Mouse (Mus musculus) forebrain, embryonic 10.5 days (tissue): ENCODE results near the gene Gm44511. TPM values are rescaled to one million over a fixed set of nuclear protein-coding genes. Genes with fewer than 3 reads are reported as not detected.
"Not testable (repeated sequence)": the region's sequence is repeated elsewhere in the genome, so short reads cannot be mapped to it uniquely, and the experiment has no call there.

Experiments
- DNase-seq: peaks from one replicate; pipeline ENCODE4 v3.0.0-alpha.2; 2017; ENCODE audit warnings: low spot score; ENCODE audit errors: extremely low spot score
- H3K27ac ChIP-seq: fragments of 300-500 bp; sonication (generic); 2 replicates; pipeline ENCODE4 v1.5.1; 2016; ENCODE audit warnings: mild to moderate bottlenecking
- H3K27me3 ChIP-seq: fragments of 300-500 bp; sonication (generic); 2 replicates; pipeline ENCODE4 v1.6.1; 2016; ENCODE audit warnings: mild to moderate bottlenecking; ENCODE audit not compliant: poor library complexity, severe bottlenecking
- H3K36me3 ChIP-seq: fragments of 300-500 bp; sonication (generic); replicated peaks from 2 replicates; pipeline ENCODE4 v1.6.1; 2016; ENCODE audit warnings: mild to moderate bottlenecking, moderate library complexity
- H3K4me1 ChIP-seq: fragments of 300-500 bp; sonication (generic); 2 replicates; pipeline ENCODE4 v1.6.1; 2016
- H3K4me3 ChIP-seq: fragments of 300-500 bp; sonication (generic); 2 replicates; pipeline ENCODE4 v1.5.1; 2016; ENCODE audit warnings: mild to moderate bottlenecking, moderate library complexity
- H3K9me3 ChIP-seq: fragments of 300-500 bp; sonication (generic); 2 replicates; pipeline ENCODE4 v1.6.1; 2016; ENCODE audit warnings: mild to moderate bottlenecking, moderate library complexity
- WGBS: fragments of 180-500 bp; shearing (Covaris S2); methylation state at CpG from one replicate; pipeline ENCODE4 v1.1.7; 2016; 5-methylcytosine and 5-hydroxymethylcytosine counted together
- polyA plus RNA-seq: library from polyadenylated mRNA; unstranded; fragments of >200 nt; fragmentation: Nextera tagmentation; extraction: Ambion mirVana; gene quantifications from 2 replicates; pipeline ENCODE4 v1.2.1, GENCODE M21; 2016

Gm44511 gene
- polyA plus RNA-seq, 1 experiment from 2014 or later, result not detected

DNA sequence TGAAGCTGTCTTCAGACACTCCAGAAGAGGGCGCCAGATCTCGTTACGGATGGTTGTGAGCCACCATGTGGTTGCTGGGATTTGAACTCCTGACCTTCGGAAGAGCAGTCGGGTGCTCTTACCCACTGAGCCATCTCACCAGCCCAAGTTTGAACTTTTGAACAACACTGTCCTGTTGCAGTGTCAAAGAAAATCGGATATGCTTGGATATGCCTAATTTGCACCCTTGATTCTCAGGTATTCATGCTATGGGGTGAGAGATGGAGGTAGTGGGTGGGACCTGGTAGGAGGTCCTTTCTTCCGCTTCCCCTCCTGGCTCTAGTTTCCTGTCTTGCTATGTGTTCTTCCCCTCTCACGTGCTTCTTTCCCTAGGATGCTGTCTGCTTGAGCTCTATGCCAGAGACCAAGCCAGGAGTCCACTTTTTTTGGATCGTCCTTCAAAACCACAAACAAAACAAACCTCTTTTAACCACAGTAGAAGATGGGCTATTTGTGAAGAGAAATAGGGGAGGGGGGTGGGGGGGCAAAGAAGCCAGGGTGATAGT lies 20.0 kb upstream of the Gm44511 start:
- Histone ChIP-seq H3K9me3 (no peaks in the 10 kb centered on the region), H3K27ac (no peak overlapping the region), H3K36me3 (no peaks in the 10 kb centered on the region), H3K4me1 (peaks cover 30% of the 10 kb centered on the region), H3K4me3 (no peak overlapping the region), H3K27me3 (peaks cover 4% of the 10 kb centered on the region; the same call in 1 of the 2 replicates)
- DNase-seq, result no peak
- WGBS, result 64% methylated on average over 8 of the region's 9 CpGs

DNA sequence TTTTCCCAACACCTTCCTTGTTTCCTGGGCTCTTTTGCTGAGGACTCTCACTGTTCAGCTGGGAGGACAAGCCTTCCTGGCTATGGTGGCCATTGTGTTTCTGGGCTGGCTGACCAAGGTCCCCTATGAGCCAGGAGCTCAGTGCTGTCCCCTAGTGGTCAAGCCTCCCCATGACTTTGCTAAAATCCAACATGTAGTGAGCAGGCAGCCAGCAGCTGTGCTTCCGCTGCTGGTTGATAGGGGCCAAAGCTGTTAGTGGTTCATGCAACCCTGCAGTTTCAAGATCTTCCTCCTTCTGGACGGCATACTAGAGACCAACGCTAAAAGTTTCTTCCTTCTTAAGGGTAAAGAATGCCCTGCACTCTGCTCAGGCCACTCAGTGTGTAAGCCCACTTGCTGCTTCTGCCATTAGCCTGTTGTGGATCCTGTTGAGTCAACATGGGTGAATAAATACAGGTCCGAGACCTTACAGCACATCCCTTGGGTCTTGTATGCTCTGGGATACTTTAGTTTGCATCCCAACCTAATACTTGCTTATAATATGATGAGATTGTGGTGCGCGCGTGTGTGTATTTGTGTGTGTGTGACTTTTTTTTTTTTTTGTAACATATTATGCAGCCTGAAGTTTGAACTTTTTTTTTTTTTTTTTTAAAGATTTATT lies 19.3 kb upstream of the Gm44511 start:
- peaks cover 4% of the 10 kb centered on the region; the same call in 1 of the 2 replicates for H3K27me3 ChIP-seq
- no peaks in the 10 kb centered on the region for H3K9me3 ChIP-seq
- peak; percentile 93 for DNase-seq
- H3K36me3 ChIP-seq, result no peaks in the 10 kb centered on the region
- WGBS, result 32% methylated on average over 7 of the region's 7 CpGs
- peak overlapping the region; percentile 58; the same call in 1 of the 2 replicates for H3K27ac ChIP-seq
- peaks cover 30% of the 10 kb centered on the region for H3K4me1 ChIP-seq
- H3K4me3 ChIP-seq, result peak overlapping the region; percentile 27

DNA sequence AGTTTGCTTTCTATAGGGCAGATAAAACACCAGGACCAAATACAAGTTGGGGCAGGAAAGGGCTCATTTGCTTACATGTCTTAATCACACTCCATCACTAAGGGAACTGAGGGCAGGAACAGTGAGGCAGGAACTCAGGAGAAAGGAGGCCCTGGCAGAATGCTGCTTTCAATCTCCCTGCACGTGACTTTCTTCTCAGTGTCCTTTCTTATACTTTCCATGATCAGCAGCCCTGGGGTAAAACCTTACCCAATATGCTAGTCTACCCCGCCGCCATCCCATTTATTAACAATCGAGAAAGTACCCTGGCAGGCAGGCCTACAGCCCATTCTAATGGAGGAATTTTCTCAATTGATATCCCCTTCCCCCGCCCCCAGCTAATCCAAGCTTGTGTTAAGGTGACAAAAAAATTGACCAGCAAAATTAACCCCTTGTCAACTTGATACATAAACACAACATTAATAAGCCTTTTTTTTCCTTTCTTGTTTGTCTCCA lies 18.5 kb upstream of the Gm44511 start:
- no peaks in the 10 kb centered on the region for H3K36me3 ChIP-seq
- H3K27ac ChIP-seq, result no peak overlapping the region
- no peak for DNase-seq
- H3K27me3 ChIP-seq, result peaks cover 4% of the 10 kb centered on the region; the same call in 1 of the 2 replicates
- no peaks in the 10 kb centered on the region for H3K9me3 ChIP-seq
- peaks cover 35% of the 10 kb centered on the region for H3K4me1 ChIP-seq
- H3K4me3 ChIP-seq, result peak overlapping the region; percentile 77; the same call in 1 of the 2 replicates
- WGBS, result 69% methylated on average over 5 of the region's 5 CpGs

- H3K4me3 ChIP-seq, result peak overlapping the region; percentile 77
- no peaks in the 10 kb centered on the region for H3K36me3 ChIP-seq
- peak; percentile 16 for DNase-seq
- H3K27me3 ChIP-seq, result peaks cover 4% of the 10 kb centered on the region; the same call in 1 of the 2 replicates
- no peak overlapping the region; the same call in 1 of the 2 replicates for H3K27ac ChIP-seq
- WGBS, result 31% methylated on average over 8 of the region's 8 CpGs
- H3K9me3 ChIP-seq, result no peaks in the 10 kb centered on the region
- peaks cover 40% of the 10 kb centered on the region for H3K4me1 ChIP-seq
Observed at GRCm38 (mm10) chr6:128844131-128844530, 18.0 kb upstream of the Gm44511 start.

DNA sequence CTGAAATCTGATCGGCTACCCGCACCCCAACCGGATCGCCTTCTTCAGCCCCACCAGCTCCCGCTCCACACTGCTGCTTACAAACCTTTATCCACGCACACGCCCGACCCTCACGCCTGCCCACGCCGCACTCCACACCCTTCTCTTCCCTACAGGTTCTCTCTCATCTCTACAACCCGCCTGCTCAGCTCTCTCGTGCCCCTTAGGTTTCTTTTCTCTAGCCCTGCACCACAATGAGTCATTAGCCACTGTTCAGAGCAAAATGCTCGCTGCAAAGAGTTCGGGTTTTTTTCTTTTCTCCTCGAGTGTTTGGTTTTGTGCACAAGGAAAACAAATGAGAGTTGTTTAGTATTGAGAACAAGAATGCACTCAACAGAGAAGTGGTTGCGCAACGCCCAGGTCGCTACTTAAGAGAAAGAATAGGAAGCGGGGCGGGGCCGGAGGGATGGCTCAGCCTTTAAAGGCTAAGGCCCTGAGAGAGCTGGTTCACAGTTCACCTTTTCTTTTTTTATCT lies 17.4 kb upstream of the Gm44511 start:
- under 1% methylated on average over 22 of the region's 22 CpGs for WGBS
- peaks cover 4% of the 10 kb centered on the region; the same call in 1 of the 2 replicates for H3K27me3 ChIP-seq
- H3K9me3 ChIP-seq, result no peaks in the 10 kb centered on the region
- peaks cover 41% of the 10 kb centered on the region for H3K4me1 ChIP-seq
- H3K4me3 ChIP-seq, result peak overlapping the region; percentile 77
- DNase-seq, result peak; percentile 67
- H3K27ac ChIP-seq, result peak overlapping the region; percentile 89
- no peaks in the 10 kb centered on the region for H3K36me3 ChIP-seq

DNA sequence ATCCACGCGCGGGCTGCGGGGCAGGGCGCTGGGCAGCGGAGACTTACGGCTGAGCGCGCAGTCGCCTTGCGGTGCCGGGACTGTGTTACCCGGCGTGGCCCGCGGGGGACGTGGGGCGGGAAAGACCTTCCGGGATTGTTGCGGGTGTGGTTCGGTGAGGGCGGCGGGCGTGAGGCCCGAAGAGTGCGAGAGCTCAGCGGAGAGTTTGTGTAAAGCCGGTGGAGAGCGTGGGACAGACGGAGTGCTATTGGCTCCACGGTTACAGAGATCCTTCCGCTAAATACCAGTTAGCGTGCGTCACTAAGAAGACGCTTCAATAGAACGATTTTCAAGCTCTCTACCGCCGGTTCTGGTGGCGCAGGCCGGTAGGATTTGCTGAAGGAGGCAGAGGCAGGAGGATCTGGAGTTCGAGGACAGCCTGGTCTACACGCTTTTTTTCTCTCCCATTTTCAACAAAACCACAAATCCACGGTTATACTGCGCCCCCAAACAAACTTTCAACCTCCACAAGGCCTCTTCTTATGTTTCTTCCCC lies 16.9 kb upstream of the Gm44511 start:
- no peaks in the 10 kb centered on the region for H3K9me3 ChIP-seq
- H3K4me1 ChIP-seq, result peaks cover 41% of the 10 kb centered on the region
- under 1% methylated on average over 44 of the region's 44 CpGs for WGBS
- H3K27ac ChIP-seq, result peak overlapping the region; percentile 89
- peaks cover 4% of the 10 kb centered on the region; the same call in 1 of the 2 replicates for H3K27me3 ChIP-seq
- H3K36me3 ChIP-seq, result no peaks in the 10 kb centered on the region
- DNase-seq, result peak; percentile 94
- H3K4me3 ChIP-seq, result peak overlapping the region; percentile 77

DNA sequence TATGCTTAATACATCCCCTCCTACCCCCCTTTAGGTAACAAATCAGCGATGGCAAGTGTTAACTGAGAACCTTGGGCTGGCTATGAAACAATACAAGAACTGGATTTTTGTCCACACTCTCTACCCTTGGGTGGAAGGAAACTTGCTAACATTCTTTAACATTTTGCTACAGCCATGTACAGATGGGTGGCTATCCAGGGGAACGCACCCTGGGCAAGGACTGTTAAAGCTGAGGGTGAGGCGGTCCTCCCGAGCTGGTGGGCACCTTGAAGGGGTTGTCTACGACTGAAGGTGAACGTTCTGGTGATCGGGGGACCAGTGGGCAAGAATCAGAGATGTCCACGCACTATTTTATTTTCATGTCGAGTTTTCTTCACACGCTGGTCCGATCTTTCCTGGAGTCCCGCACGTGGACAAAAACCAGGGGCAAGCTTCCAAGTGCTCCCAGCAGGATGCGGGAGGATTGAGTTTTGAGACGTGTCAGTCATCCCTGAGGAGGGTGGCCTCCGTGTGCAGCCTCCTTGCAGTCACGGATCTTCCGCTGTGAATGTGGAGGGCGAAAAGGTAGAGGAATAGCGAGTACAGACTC lies 16.3 kb upstream of the Gm44511 start:
- H3K36me3 ChIP-seq, result no peaks in the 10 kb centered on the region
- H3K4me1 ChIP-seq, result peaks cover 44% of the 10 kb centered on the region
- no peak for DNase-seq
- H3K4me3 ChIP-seq, result peak overlapping the region; percentile 77
- H3K27ac ChIP-seq, result peak overlapping the region; percentile 89
- H3K9me3 ChIP-seq, result no peaks in the 10 kb centered on the region
- H3K27me3 ChIP-seq, result peaks cover 4% of the 10 kb centered on the region; the same call in 1 of the 2 replicates
- 1% methylated on average over 20 of the region's 20 CpGs for WGBS

- Histone ChIP-seq H3K4me3 (peak overlapping the region; percentile 77), H3K36me3 (no peaks in the 10 kb centered on the region), H3K9me3 (no peaks in the 10 kb centered on the region), H3K27ac (no peak overlapping the region), H3K4me1 (peaks cover 52% of the 10 kb centered on the region), H3K27me3 (peaks cover 4% of the 10 kb centered on the region; the same call in 1 of the 2 replicates)
- WGBS, result 49% methylated on average over 4 of the region's 4 CpGs
- no peak for DNase-seq
Observed at GRCm38 (mm10) chr6:128841327-128842089, 15.4 kb upstream of the Gm44511 start.

- not testable (repeated sequence) for DNase-seq, H3K9me3 ChIP-seq, H3K27ac ChIP-seq, H3K36me3 ChIP-seq, H3K4me3 ChIP-seq, H3K27me3 ChIP-seq
- peaks cover 52% of the 10 kb centered on the region for H3K4me1 ChIP-seq
- 88% methylated on average over 3 of the region's 3 CpGs for WGBS
Observed at GRCm38 (mm10) chr6:128840669-128841068, 14.6 kb upstream of the Gm44511 start.

DNA sequence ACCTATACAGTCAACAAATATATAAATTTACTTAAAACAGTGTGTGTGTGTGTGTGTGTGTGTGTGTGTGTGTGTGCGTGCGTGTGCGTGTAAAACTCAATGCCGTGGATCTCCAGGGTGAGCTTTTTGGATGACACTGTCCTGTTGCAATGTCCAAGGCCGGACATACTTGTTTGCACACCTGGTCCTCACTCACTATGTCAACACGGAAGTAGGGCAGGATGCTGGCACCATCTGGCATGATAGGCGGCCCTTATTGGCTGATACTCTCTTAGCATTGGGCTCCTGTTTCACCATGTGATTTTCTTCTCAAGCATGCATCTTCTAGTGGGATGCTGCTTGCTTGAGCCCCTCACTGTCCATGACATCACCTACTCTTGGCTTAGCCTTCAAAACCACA lies 13.8 kb upstream of the Gm44511 start:
- peaks cover 46% of the 10 kb centered on the region for H3K4me1 ChIP-seq
- peak overlapping the region; percentile 71 for H3K4me3 ChIP-seq
- H3K27me3 ChIP-seq, result peaks cover 4% of the 10 kb centered on the region; the same call in 1 of the 2 replicates
- H3K9me3 ChIP-seq, result no peaks in the 10 kb centered on the region
- no peak overlapping the region for H3K27ac ChIP-seq
- no peaks in the 10 kb centered on the region for H3K36me3 ChIP-seq
- no peak for DNase-seq
- 75% methylated on average over 7 of the region's 7 CpGs for WGBS

- Histone ChIP-seq H3K27ac (peak overlapping the region; percentile 93), H3K36me3 (no peaks in the 10 kb centered on the region), H3K9me3 (no peaks in the 10 kb centered on the region), H3K4me1 (peaks cover 41% of the 10 kb centered on the region), H3K27me3 (peaks cover 4% of the 10 kb centered on the region; the same call in 1 of the 2 replicates), H3K4me3 (peak overlapping the region; percentile 71)
- DNase-seq, result peak; percentile 84
- 0% methylated on average over 17 of the region's 17 CpGs for WGBS
Observed at GRCm38 (mm10) chr6:128839266-128839771, 13.2 kb upstream of the Gm44511 start.
